Mouse (Mus musculus): ENCODE measurements around the gene Psma7. TPM values are rescaled to one million over a fixed set of nuclear protein-coding genes. Genes with fewer than 3 reads are reported as not detected.

Psma7 gene
- polyA plus RNA-seq, 1 experiment: 324 TPM

GRCm38 (mm10) chr2:180042858-180043515 is 754 bp upstream of the Psma7 start:
- TF ChIP-seq CTCF (IDR thresholded peaks at IDR 0.05; ENCODE audit: borderline replicate concordance, extremely low read depth, insufficient read depth, insufficient read length): no peak
- peak; percentile 51; the same call in 1 of the 2 replicates for TF ChIP-seq POLR2A (IDR thresholded peaks at IDR 0.05; ENCODE audit: borderline replicate concordance, extremely low read depth, insufficient read depth, insufficient read length, poor library complexity, severe bottlenecking)
- peak; percentile 84 for DNase-seq (ENCODE audit: low read depth)

- TF ChIP-seq POLR2A (IDR thresholded peaks at IDR 0.05; ENCODE audit: borderline replicate concordance, extremely low read depth, insufficient read depth, insufficient read length, poor library complexity, severe bottlenecking) (no peak), CTCF (IDR thresholded peaks at IDR 0.05; ENCODE audit: borderline replicate concordance, extremely low read depth, insufficient read depth, insufficient read length) (no peak)
- peak; percentile 67 for DNase-seq (ENCODE audit: low read depth)
Measured at GRCm38 (mm10) chr2:180041577-180042255, 517 bp downstream of the Psma7 start.

- DNase-seq (ENCODE audit: low read depth): no peak
- TF ChIP-seq POLR2A (IDR thresholded peaks at IDR 0.05; ENCODE audit: borderline replicate concordance, extremely low read depth, insufficient read depth, insufficient read length, poor library complexity, severe bottlenecking) (no peak), CTCF (IDR thresholded peaks at IDR 0.05; ENCODE audit: borderline replicate concordance, extremely low read depth, insufficient read depth, insufficient read length) (no peak)
Measured at GRCm38 (mm10) chr2:180040406-180040805, 1.8 kb downstream of the Psma7 start.

- DNase-seq (ENCODE audit: low read depth): no peak
- no peak for TF ChIP-seq POLR2A (IDR thresholded peaks at IDR 0.05; ENCODE audit: borderline replicate concordance, extremely low read depth, insufficient read depth, insufficient read length, poor library complexity, severe bottlenecking)
- no peak for TF ChIP-seq CTCF (IDR thresholded peaks at IDR 0.05; ENCODE audit: borderline replicate concordance, extremely low read depth, insufficient read depth, insufficient read length)
Measured at GRCm38 (mm10) chr2:180034753-180035152, 7.5 kb downstream of the Psma7 start.

GRCm38 (mm10) chr2:180033956-180034355 is 8.3 kb downstream of the Psma7 start:
- TF ChIP-seq CTCF (IDR thresholded peaks at IDR 0.05; ENCODE audit: borderline replicate concordance, extremely low read depth, insufficient read depth, insufficient read length): no peak
- no peak for TF ChIP-seq POLR2A (IDR thresholded peaks at IDR 0.05; ENCODE audit: borderline replicate concordance, extremely low read depth, insufficient read depth, insufficient read length, poor library complexity, severe bottlenecking)
- DNase-seq (ENCODE audit: low read depth): no peak

GRCm38 (mm10) chr2:180032925-180033324 is 9.3 kb downstream of the Psma7 start:
- TF ChIP-seq POLR2A (IDR thresholded peaks at IDR 0.05; ENCODE audit: borderline replicate concordance, extremely low read depth, insufficient read depth, insufficient read length, poor library complexity, severe bottlenecking): no peak
- no peak for TF ChIP-seq CTCF (IDR thresholded peaks at IDR 0.05; ENCODE audit: borderline replicate concordance, extremely low read depth, insufficient read depth, insufficient read length)
- no peak for DNase-seq (ENCODE audit: low read depth)

- no peak for TF ChIP-seq POLR2A (IDR thresholded peaks at IDR 0.05; ENCODE audit: borderline replicate concordance, extremely low read depth, insufficient read depth, insufficient read length, poor library complexity, severe bottlenecking)
- no peak for TF ChIP-seq CTCF (IDR thresholded peaks at IDR 0.05; ENCODE audit: borderline replicate concordance, extremely low read depth, insufficient read depth, insufficient read length)
- no peak for DNase-seq (ENCODE audit: low read depth)
Measured at GRCm38 (mm10) chr2:180031270-180031669, 11.0 kb downstream of the Psma7 start.

- no peak for DNase-seq (ENCODE audit: low read depth)
- TF ChIP-seq CTCF (IDR thresholded peaks at IDR 0.05; ENCODE audit: borderline replicate concordance, extremely low read depth, insufficient read depth, insufficient read length): no peak
Measured at GRCm38 (mm10) chr2:180027768-180028167, 14.5 kb downstream of the Psma7 start.

GRCm38 (mm10) chr2:180025861-180026200 is 16.4 kb downstream of the Psma7 start:
- DNase-seq (ENCODE audit: low read depth): no peak
- no peak for TF ChIP-seq CTCF (IDR thresholded peaks at IDR 0.05; ENCODE audit: borderline replicate concordance, extremely low read depth, insufficient read depth, insufficient read length)

GRCm38 (mm10) chr2:180025135-180025860 is 16.9 kb downstream of the Psma7 start:
- TF ChIP-seq POLR2A (IDR thresholded peaks at IDR 0.05; ENCODE audit: borderline replicate concordance, extremely low read depth, insufficient read depth, insufficient read length, poor library complexity, severe bottlenecking) (no peak), CTCF (IDR thresholded peaks at IDR 0.05; ENCODE audit: borderline replicate concordance, extremely low read depth, insufficient read depth, insufficient read length) (no peak)
- DNase-seq (ENCODE audit: low read depth): peak; percentile 64

- TF ChIP-seq CTCF (IDR thresholded peaks at IDR 0.05; ENCODE audit: borderline replicate concordance, extremely low read depth, insufficient read depth, insufficient read length) (no peak), POLR2A (IDR thresholded peaks at IDR 0.05; ENCODE audit: borderline replicate concordance, extremely low read depth, insufficient read depth, insufficient read length, poor library complexity, severe bottlenecking) (peak; percentile 89)
- DNase-seq (ENCODE audit: low read depth): peak; percentile 99
Measured at GRCm38 (mm10) chr2:180024401-180025098, 17.7 kb downstream of the Psma7 start, which contains the start of gene Lsm14b. Gene Lsm14b (plus strand): TSS chr2:180024987.

Data from brain, embryonic 14.5 days (tissue).